Mouse (Mus musculus): ENCODE measurements around the gene Ppfibp1. TPM values are rescaled to one million over a fixed set of nuclear protein-coding genes. Genes with fewer than 3 reads are reported as not detected.
A peak's percentile ranks its signal among the peaks of the same experiment; 100 is the strongest.
"Not testable (repeated sequence)": the region's sequence is repeated elsewhere in the genome, so short reads cannot be mapped to it uniquely, and the experiment has no call there.

The Ppfibp1 gene
- total RNA-seq (2021), result 100 to 1,000 TPM in 1 of 2 experiments, 10 to 100 TPM in 1; 78.5 to 106 TPM

GRCm38 (mm10) chr6:146887958-146888659 is at the start of gene Ppfibp1:
TSS of gene Ppfibp1 (plus strand) at chr6:146888487.
- intact Hi-C loops (cut with DNase I), result loop anchor here (2.0 kb wide), 1 partner anchor 23 kb away; no protein-coding TSS in a partner anchor
- DNase-seq, result peak; percentile 97

- no peak for DNase-seq
- intact Hi-C loops (cut with DNase I), result loop anchor here (5.0 kb wide), 1 partner anchor 43 kb away; no protein-coding TSS in a partner anchor
Observed at GRCm38 (mm10) chr6:146838863-146839262, 49.4 kb upstream of the Ppfibp1 start.

GRCm38 (mm10) chr6:146844867-146845266 is 43.4 kb upstream of the Ppfibp1 start:
- intact Hi-C loops (cut with DNase I), result no loop called here
- peak; percentile 35 to 49 for DNase-seq

- intact Hi-C loops (cut with DNase I), result no loop called here
- no peak for DNase-seq
Observed at GRCm38 (mm10) chr6:146845347-146845746, 42.9 kb upstream of the Ppfibp1 start.

- intact Hi-C loops (cut with DNase I), result no loop called here
- peak; percentile 52 to 62 for DNase-seq
Observed at GRCm38 (mm10) chr6:146845961-146846750, 42.1 kb upstream of the Ppfibp1 start.

GRCm38 (mm10) chr6:146847402-146847801 is 40.9 kb upstream of the Ppfibp1 start:
- DNase-seq, result no peak
- intact Hi-C loops (cut with DNase I), result no loop called here

- DNase-seq, result no peak
- intact Hi-C loops (cut with DNase I), result no loop called here
Observed at GRCm38 (mm10) chr6:146848281-146848680, 40.0 kb upstream of the Ppfibp1 start.

GRCm38 (mm10) chr6:146850050-146850449 is 38.2 kb upstream of the Ppfibp1 start, which contains the start of gene Smco2:
TSS of gene Smco2 (plus strand) at chr6:146850104.
- intact Hi-C loops (cut with DNase I), result no loop called here
- no peak for DNase-seq

GRCm38 (mm10) chr6:146851916-146852315 is 36.4 kb upstream of the Ppfibp1 start:
- no peak for DNase-seq
- intact Hi-C loops (cut with DNase I), result no loop called here

- DNase-seq, result no peak
- intact Hi-C loops (cut with DNase I), result no loop called here
Observed at GRCm38 (mm10) chr6:146852739-146853138, 35.5 kb upstream of the Ppfibp1 start.

- intact Hi-C loops (cut with DNase I), result no loop called here
- DNase-seq, result no peak
Observed at GRCm38 (mm10) chr6:146855185-146855584, 33.1 kb upstream of the Ppfibp1 start.

- no peak for DNase-seq
- intact Hi-C loops (cut with DNase I), result no loop called here
Observed at GRCm38 (mm10) chr6:146857386-146857785, 30.9 kb upstream of the Ppfibp1 start.

GRCm38 (mm10) chr6:146863154-146863553 is 25.1 kb upstream of the Ppfibp1 start:
- intact Hi-C loops (cut with DNase I), result no loop called here
- DNase-seq, result no peak

GRCm38 (mm10) chr6:146864370-146864769 is 23.9 kb upstream of the Ppfibp1 start:
- intact Hi-C loops (cut with DNase I); DNase-seq: not testable (repeated sequence)

GRCm38 (mm10) chr6:146865701-146866100 is 22.6 kb upstream of the Ppfibp1 start:
- intact Hi-C loops (cut with DNase I), result no loop called here
- DNase-seq, result no peak

- intact Hi-C loops (cut with DNase I), result no loop called here
- DNase-seq, result no peak
Observed at GRCm38 (mm10) chr6:146871975-146872374, 16.3 kb upstream of the Ppfibp1 start.

GRCm38 (mm10) chr6:146874415-146874814 is 13.9 kb upstream of the Ppfibp1 start:
- DNase-seq, result no peak
- intact Hi-C loops (cut with DNase I), result no loop called here

GRCm38 (mm10) chr6:146876820-146877219 is 11.5 kb upstream of the Ppfibp1 start:
- intact Hi-C loops (cut with DNase I), result no loop called here
- DNase-seq, result no peak

- intact Hi-C loops (cut with DNase I), result no loop called here
- no peak for DNase-seq
Observed at GRCm38 (mm10) chr6:146877425-146878045, 10.8 kb upstream of the Ppfibp1 start.

GRCm38 (mm10) chr6:146878926-146879325 is 9.4 kb upstream of the Ppfibp1 start:
- no peak for DNase-seq
- intact Hi-C loops (cut with DNase I), result no loop called here

- DNase-seq, result no peak
- intact Hi-C loops (cut with DNase I), result loop anchor here (5.0 kb wide), 1 partner anchor 43 kb away; no protein-coding TSS in a partner anchor
Observed at GRCm38 (mm10) chr6:146879856-146880255, 8.4 kb upstream of the Ppfibp1 start.

Measured in heart, postnatal 10 days (tissue).